Mouse (Mus musculus) liver, embryonic 14.5 days (tissue): ENCODE results near the gene Ints6. TPM values are rescaled to one million over a fixed set of nuclear protein-coding genes. Genes with fewer than 3 reads are reported as not detected.

Experiments
- ATAC-seq: fragments of 200-750 bp; cut with Nextera tagmentation; 2 replicates; pipeline ENCODE4 v1.8.0; 2017; ENCODE audit warnings: moderate number of reproducible peaks, mild to moderate bottlenecking, moderate library complexity; ENCODE audit not compliant: insufficient read depth
- DNase-seq, 3 experiments: peaks; one replicate each; pipeline ENCODE4 v3.0.0-alpha.2; 2012 to 2013; ENCODE audit warnings: low read depth in 3 of 3, low spot score in 3 of 3
- H3K27ac ChIP-seq: fragments of 300-500 bp; sonication (generic); 2 replicates; pipeline ENCODE4 v1.5.1; 2014; ENCODE audit warnings: moderate library complexity, mild to moderate bottlenecking, control low read depth, inconsistent platforms
- H3K27me3 ChIP-seq: fragments of 300-500 bp; sonication (generic); 2 replicates; pipeline ENCODE4 v1.6.1; 2014; ENCODE audit warnings: mild to moderate bottlenecking, low read length, moderate library complexity; ENCODE audit not compliant: control insufficient read depth, insufficient read depth
- H3K36me3 ChIP-seq: fragments of 300-500 bp; sonication (generic); replicated peaks from 2 replicates; pipeline ENCODE4 v1.6.1; 2014; ENCODE audit warnings: low read depth; ENCODE audit not compliant: control insufficient read depth, insufficient read depth
- H3K4me1 ChIP-seq, 2 experiments: fragments of 200-500 bp in 1 of 2; fragments of 300-500 bp in 1 of 2; sonication (generic) in 1 of 2; replicated peaks; 2 replicates each; pipeline ENCODE4 v1.6.1; 2012 to 2014; ENCODE audit warnings: antibody characterized with exemption in 1 of 2, inconsistent platforms in 1 of 2, low read length in 1 of 2; ENCODE audit not compliant: control insufficient read depth in 2 of 2, insufficient read depth in 2 of 2
- H3K4me2 ChIP-seq: fragments of 300-500 bp; sonication (generic); 2 replicates; pipeline ENCODE4 v1.6.1; 2014; ENCODE audit warnings: low read depth, mild to moderate bottlenecking, control low read depth, moderate library complexity
- H3K4me3 ChIP-seq, 2 experiments: fragments of 200-500 bp in 1 of 2; fragments of 300-500 bp in 1 of 2; sonication (generic) in 1 of 2; 2 replicates each; pipeline ENCODE4 v1.5.1; 2012 to 2014; ENCODE audit warnings: low read depth in 2 of 2, low read length in 2 of 2, mild to moderate bottlenecking in 2 of 2, control low read depth in 1 of 2, inconsistent platforms in 1 of 2, moderate library complexity in 1 of 2; ENCODE audit not compliant: insufficient read depth in 1 of 2
- H3K9ac ChIP-seq: fragments of 300-500 bp; sonication (generic); replicated peaks from 2 replicates; pipeline ENCODE4 v1.6.1; 2014; ENCODE audit warnings: mild to moderate bottlenecking, control low read depth, moderate library complexity
- H3K9me3 ChIP-seq: fragments of 300-500 bp; sonication (generic); 2 replicates; pipeline ENCODE4 v1.6.1; 2016; ENCODE audit warnings: low read length, mixed read lengths; ENCODE audit not compliant: control insufficient read depth
- CTCF ChIP-seq: IDR thresholded peaks from 2 replicates; pipeline ENCODE4 v1.5.1; 2016; ENCODE audit warnings: antibody characterized with exemption, low read depth, control low read depth
- EP300 ChIP-seq: IDR thresholded peaks from 2 replicates; pipeline ENCODE4 v1.6.1; 2016; ENCODE audit warnings: antibody characterized with exemption, low read depth
- WGBS: fragments of 180-500 bp; shearing (Covaris S2); extraction: QIAGEN DNeasy Blood & Tissue Kit; methylation state at CpG from one replicate; pipeline ENCODE4 v1.1.7; 2014; ENCODE audit not compliant: insufficient replicate concordance; 5-methylcytosine and 5-hydroxymethylcytosine counted together
- polyA plus RNA-seq, 2 experiments: library from polyadenylated mRNA; depleted of rRNA in 1 of 2; stranded (reverse) in 1 of 2; unstranded in 1 of 2; fragments of >200 nt; fragmentation: Nextera tagmentation in 1 of 2; extraction: Ambion mirVana in 1 of 2; gene quantifications; 2 replicates each; pipeline versions ENCODE4 v1.2.1 to v1.2.3; 2012 to 2014

Gene Ints6
- polyA plus RNA-seq, 2 experiments, result 8.1 to 15.3 TPM

- Histone ChIP-seq H3K4me3 (no peak overlapping the region), H3K4me2 (no peak overlapping the region), H3K27ac (no peak overlapping the region), H3K4me1 (no peaks in the 10 kb centered on the region), H3K36me3 (no peaks in the 10 kb centered on the region), H3K9me3 (no peaks in the 10 kb centered on the region), H3K27me3 (no peaks in the 10 kb centered on the region), H3K9ac (no peak overlapping the region)
- ATAC-seq (no peak), DNase-seq (no peak)
- 49% methylated on average over 6 of the region's 6 CpGs for WGBS
- TF ChIP-seq EP300 (no peak), CTCF (peak; percentile 29; the same call in 1 of the 2 replicates)
These were observed 121.9 kb downstream of the Ints6 start for GRCm38 (mm10) chr14:62639111-62639510.

GRCm38 (mm10) chr14:62638345-62638702 is 122.6 kb downstream of the Ints6 start:
- Histone ChIP-seq H3K9ac (no peak overlapping the region), H3K9me3 (no peaks in the 10 kb centered on the region), H3K4me2 (no peak overlapping the region), H3K27ac (no peak overlapping the region), H3K4me3 (no peak overlapping the region), H3K4me1 (no peaks in the 10 kb centered on the region), H3K36me3 (no peaks in the 10 kb centered on the region), H3K27me3 (no peaks in the 10 kb centered on the region)
- no peak for DNase-seq
- no peak for TF ChIP-seq CTCF
- no peak for TF ChIP-seq EP300
- WGBS, result 57% methylated on average over 6 of the region's 6 CpGs
- ATAC-seq, result no peak

GRCm38 (mm10) chr14:62637436-62638344 is 123.3 kb downstream of the Ints6 start:
- no peak overlapping the region for H3K4me3 ChIP-seq
- 24% methylated on average over 9 of the region's 9 CpGs for WGBS
- no peaks in the 10 kb centered on the region for H3K9me3 ChIP-seq
- no peak overlapping the region for H3K9ac ChIP-seq
- TF ChIP-seq CTCF, result no peak
- DNase-seq (no peak), ATAC-seq (no peak)
- no peak overlapping the region for H3K27ac ChIP-seq
- no peak overlapping the region for H3K4me2 ChIP-seq
- H3K27me3 ChIP-seq, result no peaks in the 10 kb centered on the region
- no peaks in the 10 kb centered on the region for H3K36me3 ChIP-seq
- H3K4me1 ChIP-seq, result no peaks in the 10 kb centered on the region

GRCm38 (mm10) chr14:62627951-62628350 is 133.0 kb downstream of the Ints6 start:
- H3K9me3 ChIP-seq, result no peaks in the 10 kb centered on the region
- H3K27ac ChIP-seq, result no peak overlapping the region
- H3K36me3 ChIP-seq, result no peaks in the 10 kb centered on the region
- H3K27me3 ChIP-seq, result no peaks in the 10 kb centered on the region
- no peak overlapping the region for H3K4me3 ChIP-seq
- 56% methylated on average over 5 of the region's 5 CpGs for WGBS
- H3K9ac ChIP-seq, result no peak overlapping the region
- H3K4me1 ChIP-seq, result no peaks in the 10 kb centered on the region
- TF ChIP-seq CTCF, result no peak
- TF ChIP-seq EP300, result no peak
- ATAC-seq, result no peak
- no peak overlapping the region for H3K4me2 ChIP-seq
- no peak for DNase-seq

Other genes with a start within 250 kb of the Ints6 start
- gene Fam124a, start 205.4 kb downstream of the Ints6 start, polyA plus RNA-seq (2012; rRNA removed), result 1.8 and 2.5 TPM in 2 replicates
- 1.0 and 1.4 TPM in 2 replicates for gene Fam124a, start 205.4 kb downstream of the Ints6 start, polyA plus RNA-seq (2014; fragmentation: Nextera tagmentation; extraction: Ambion mirVana)
- not detected in 2 replicates for gene Gm4131, start 194.2 kb downstream of the Ints6 start, polyA plus RNA-seq (2012; rRNA removed)
- not detected in 2 replicates for gene Gm4131, start 194.2 kb downstream of the Ints6 start, polyA plus RNA-seq (2014; fragmentation: Nextera tagmentation; extraction: Ambion mirVana)
- not detected in 2 replicates for gene Serpine3, start 97.5 kb downstream of the Ints6 start, polyA plus RNA-seq (2012; rRNA removed)
- gene Serpine3, start 97.5 kb downstream of the Ints6 start, polyA plus RNA-seq (2014; fragmentation: Nextera tagmentation; extraction: Ambion mirVana), result not detected in 2 replicates
- gene Wdfy2, start 76.5 kb upstream of the Ints6 start, polyA plus RNA-seq (2012; rRNA removed), result 1.4 and 1.9 TPM in 2 replicates
- 2.7 and 3.6 TPM in 2 replicates for gene Wdfy2, start 76.5 kb upstream of the Ints6 start, polyA plus RNA-seq (2014; fragmentation: Nextera tagmentation; extraction: Ambion mirVana)
- not detected in 2 replicates for gene Defb48, start 223.3 kb upstream of the Ints6 start, polyA plus RNA-seq (2012; rRNA removed)
- gene Defb48, start 223.3 kb upstream of the Ints6 start, polyA plus RNA-seq (2014; fragmentation: Nextera tagmentation; extraction: Ambion mirVana), result not detected in 2 replicates
- gene Defb47, start 236.9 kb upstream of the Ints6 start, polyA plus RNA-seq (2012; rRNA removed), result not detected in 2 replicates
- gene Defb47, start 236.9 kb upstream of the Ints6 start, polyA plus RNA-seq (2014; fragmentation: Nextera tagmentation; extraction: Ambion mirVana), result not detected in 2 replicates